Mouse (Mus musculus) heart, embryonic 15.5 days (tissue): ENCODE results near the gene Gm4763. TPM values are rescaled to one million over a fixed set of nuclear protein-coding genes. Genes with fewer than 3 reads are reported as not detected.
"Not testable (repeated sequence)": the region's sequence is repeated elsewhere in the genome, so short reads cannot be mapped to it uniquely, and the experiment has no call there.

Experiments used
- ATAC-seq: fragments of 200-750 bp; cut with Nextera tagmentation; replicated peaks from 2 replicates; pipeline ENCODE4 v1.8.0; 2017; ENCODE audit warnings: low read depth, moderate TSS enrichment; ENCODE audit not compliant: insufficient number of reproducible peaks, insufficient read depth, low FRiP score
- H3K27ac ChIP-seq: fragments of 300-500 bp; sonication (generic); 2 replicates; pipeline ENCODE4 v1.5.1; 2015; ENCODE audit warnings: mild to moderate bottlenecking, inconsistent platforms
- H3K27me3 ChIP-seq: fragments of 300-500 bp; sonication (generic); 2 replicates; pipeline ENCODE4 v1.6.1; 2015; ENCODE audit warnings: inconsistent platforms
- H3K36me3 ChIP-seq: fragments of 300-500 bp; sonication (generic); 2 replicates; pipeline ENCODE4 v1.6.1; 2015; ENCODE audit warnings: mild to moderate bottlenecking, inconsistent platforms
- H3K4me1 ChIP-seq: fragments of 300-500 bp; sonication (generic); replicated peaks from 2 replicates; pipeline ENCODE4 v1.6.1; 2015; ENCODE audit warnings: inconsistent platforms
- H3K4me2 ChIP-seq: fragments of 300-500 bp; sonication (generic); 2 replicates; pipeline ENCODE4 v1.6.1; 2015; ENCODE audit warnings: inconsistent platforms, mild to moderate bottlenecking, moderate library complexity
- H3K4me3 ChIP-seq: fragments of 300-500 bp; sonication (generic); 2 replicates; pipeline ENCODE4 v1.5.1; 2015; ENCODE audit warnings: mild to moderate bottlenecking, inconsistent platforms
- H3K9ac ChIP-seq: fragments of 300-500 bp; sonication (generic); 2 replicates; pipeline ENCODE4 v1.6.1; 2015; ENCODE audit warnings: mild to moderate bottlenecking, inconsistent platforms
- H3K9me3 ChIP-seq: fragments of 300-500 bp; sonication (generic); replicated peaks from 2 replicates; pipeline ENCODE4 v1.6.1; 2016; ENCODE audit warnings: inconsistent platforms
- WGBS: fragments of 180-500 bp; shearing (Covaris S2); methylation state at CpG from one replicate; pipeline ENCODE4 v1.1.7; 2015; ENCODE audit warnings: mixed read lengths; 5-methylcytosine and 5-hydroxymethylcytosine counted together
- polyA plus RNA-seq: library from polyadenylated mRNA; unstranded; fragments of >200 nt; fragmentation: Nextera tagmentation; extraction: Ambion mirVana; gene quantifications from 2 replicates; pipeline ENCODE4 v1.2.1, GENCODE M21; 2015

Gm4763 gene
- polyA plus RNA-seq = not detected in 2 replicates

- H3K4me1 ChIP-seq, H3K9me3 ChIP-seq, H3K4me2 ChIP-seq, ATAC-seq, H3K27ac ChIP-seq, H3K4me3 ChIP-seq, H3K27me3 ChIP-seq, H3K36me3 ChIP-seq, H3K9ac ChIP-seq: not testable (repeated sequence)
- 84% methylated on average over 11 of the region's 11 CpGs for WGBS
Observed at GRCm38 (mm10) chr7:24726808-24727207, at the start of gene Gm4763. Gene Gm4763 (minus strand): TSS chr7:24726908.

DNA sequence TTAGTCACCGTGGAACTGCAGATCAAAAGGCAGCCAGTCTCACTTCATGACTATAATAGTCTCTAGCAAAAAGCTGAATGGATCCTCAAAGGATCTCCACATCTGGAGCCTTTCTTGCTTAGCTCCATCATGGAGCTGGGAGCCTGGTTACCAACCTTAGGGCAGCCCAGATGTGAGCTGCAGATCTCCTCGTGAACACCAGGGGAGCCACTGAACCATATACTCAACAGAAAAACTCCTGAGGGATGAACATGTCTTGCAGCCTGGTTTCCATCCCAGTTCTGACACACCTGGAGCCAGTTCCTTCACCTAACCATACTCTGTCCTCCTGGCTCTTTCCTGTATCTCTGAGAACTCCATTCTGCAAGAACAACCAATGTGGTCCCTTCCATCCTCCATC, 49.4 kb upstream of the Gm4763 start:
- no peak overlapping the region for H3K27ac ChIP-seq
- H3K36me3 ChIP-seq = no peaks in the 10 kb centered on the region
- no peak overlapping the region for H3K9ac ChIP-seq
- H3K4me2 ChIP-seq = no peak overlapping the region
- H3K27me3 ChIP-seq = no peaks in the 10 kb centered on the region
- ATAC-seq = no peak
- H3K4me1 ChIP-seq = no peaks in the 10 kb centered on the region
- H3K9me3 ChIP-seq = no peaks in the 10 kb centered on the region
- no peak overlapping the region for H3K4me3 ChIP-seq
- 77% methylated on average over 2 of the region's 2 CpGs for WGBS

DNA sequence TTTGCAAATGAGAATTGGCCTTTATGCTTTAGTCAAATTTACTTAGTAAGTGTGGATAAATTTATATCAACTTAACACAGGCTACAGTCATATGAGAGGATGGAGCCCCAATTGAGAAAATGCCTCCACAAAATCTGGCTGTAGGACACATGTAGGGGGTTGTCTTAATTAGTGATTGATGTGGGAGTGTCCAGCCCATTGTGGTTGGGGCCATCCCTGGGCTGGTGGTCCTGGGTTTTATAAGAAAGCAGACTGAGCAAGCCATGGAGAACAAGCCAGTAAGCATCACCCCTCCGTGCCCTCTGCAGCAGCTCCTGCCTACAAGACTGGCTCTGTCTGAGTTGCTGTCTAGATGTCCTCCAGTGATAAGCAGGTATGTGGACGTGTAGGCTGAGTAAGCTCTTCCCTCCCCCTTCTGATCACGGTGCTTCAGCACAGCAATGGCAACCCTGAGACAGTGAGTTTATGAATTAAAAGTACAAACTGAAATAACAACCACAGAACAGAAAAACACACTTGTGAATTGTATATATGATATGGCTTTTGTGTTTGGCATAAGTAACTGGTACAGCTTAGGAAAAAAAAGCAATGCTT, 47.3 kb upstream of the Gm4763 start:
- Histone ChIP-seq H3K36me3 (no peaks in the 10 kb centered on the region), H3K4me2 (no peak overlapping the region), H3K4me1 (no peaks in the 10 kb centered on the region), H3K9me3 (no peaks in the 10 kb centered on the region), H3K4me3 (no peak overlapping the region), H3K9ac (no peak overlapping the region), H3K27ac (no peak overlapping the region), H3K27me3 (no peaks in the 10 kb centered on the region)
- no peak for ATAC-seq
- 37% methylated on average over 3 of the region's 3 CpGs for WGBS

GRCm38 (mm10) chr7:24771361-24771760, 44.7 kb upstream of the Gm4763 start:
- Histone ChIP-seq H3K9me3 (no peaks in the 10 kb centered on the region), H3K27ac (no peak overlapping the region), H3K4me3 (no peak overlapping the region), H3K4me1 (no peaks in the 10 kb centered on the region), H3K36me3 (no peaks in the 10 kb centered on the region), H3K27me3 (no peaks in the 10 kb centered on the region), H3K4me2 (no peak overlapping the region), H3K9ac (no peak overlapping the region)
- ATAC-seq = no peak

- H3K4me1 ChIP-seq = no peaks in the 10 kb centered on the region
- no peaks in the 10 kb centered on the region for H3K27me3 ChIP-seq
- ATAC-seq = no peak
- no peak overlapping the region for H3K27ac ChIP-seq
- no peak overlapping the region for H3K4me2 ChIP-seq
- H3K36me3 ChIP-seq = no peaks in the 10 kb centered on the region
- H3K4me3 ChIP-seq = no peak overlapping the region
- H3K9ac ChIP-seq = no peak overlapping the region
- WGBS = 87% methylated on average over 8 of the region's 8 CpGs
- H3K9me3 ChIP-seq = no peaks in the 10 kb centered on the region
Observed at GRCm38 (mm10) chr7:24762574-24762973, 35.9 kb upstream of the Gm4763 start.

DNA sequence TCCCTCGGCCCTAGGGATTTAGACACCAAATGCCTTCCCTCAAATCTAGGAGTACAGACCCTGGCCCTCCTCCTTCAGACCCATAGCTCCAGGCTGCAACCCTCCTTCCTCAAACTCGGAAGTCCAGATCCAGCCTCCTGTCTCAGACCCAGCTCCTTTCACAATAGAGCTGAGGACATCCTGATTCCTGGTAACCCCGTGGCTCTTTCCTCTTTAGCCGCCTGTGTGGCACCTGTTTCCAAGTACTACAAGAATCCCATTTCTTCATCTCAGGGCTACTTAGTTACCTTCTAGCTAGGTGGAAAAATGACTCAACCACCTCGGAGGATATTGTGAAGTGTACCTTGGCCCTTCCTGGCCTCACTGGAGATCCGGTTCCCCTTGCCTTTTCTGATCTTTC, 34.5 kb upstream of the Gm4763 start:
- Histone ChIP-seq H3K4me2 (no peak overlapping the region), H3K9ac (no peak overlapping the region), H3K4me3 (no peak overlapping the region), H3K36me3 (no peaks in the 10 kb centered on the region), H3K27ac (no peak overlapping the region), H3K27me3 (no peaks in the 10 kb centered on the region), H3K4me1 (no peaks in the 10 kb centered on the region), H3K9me3 (no peaks in the 10 kb centered on the region)
- 69% methylated on average over 6 of the region's 6 CpGs for WGBS
- no peak for ATAC-seq

- no peak for ATAC-seq
- WGBS = 73% methylated on average over 6 of the region's 6 CpGs
- no peaks in the 10 kb centered on the region for H3K36me3 ChIP-seq
- no peaks in the 10 kb centered on the region for H3K4me1 ChIP-seq
- no peaks in the 10 kb centered on the region for H3K9me3 ChIP-seq
- no peak within 1 kb of the TSS for H3K9ac ChIP-seq
- no peak within 1 kb of the TSS for H3K4me2 ChIP-seq
- no peak within 1 kb of the TSS for H3K4me3 ChIP-seq
- no peak within 1 kb of the TSS for H3K27ac ChIP-seq
- no peaks in the 10 kb centered on the region for H3K27me3 ChIP-seq
Observed at GRCm38 (mm10) chr7:24760211-24760610, 33.5 kb upstream of the Gm4763 start, which contains the start of gene Cd177. Gene Cd177 (minus strand): TSS chr7:24760311.

DNA sequence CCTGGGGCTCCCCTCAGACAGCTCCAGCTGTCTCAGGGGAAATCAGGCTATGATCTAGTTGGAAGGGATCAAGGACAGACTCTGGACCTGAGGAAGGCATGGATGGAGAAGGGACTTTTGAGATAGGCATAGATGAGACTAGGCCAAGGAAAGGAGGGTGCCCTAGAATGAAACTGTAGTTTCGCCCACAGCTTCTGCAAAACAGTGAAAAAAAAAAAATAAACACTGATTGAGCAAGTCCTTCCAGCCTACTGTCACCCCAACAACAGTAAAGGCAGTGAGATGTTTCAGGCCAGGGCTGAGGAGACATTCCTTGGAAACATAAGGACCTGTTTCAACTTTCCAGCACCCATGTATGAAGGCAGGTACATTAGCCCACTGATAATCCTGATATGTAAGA, 31.8 kb upstream of the Gm4763 start:
- Histone ChIP-seq H3K4me1 (no peaks in the 10 kb centered on the region), H3K9ac (no peak overlapping the region), H3K4me3 (no peak overlapping the region), H3K27ac (no peak overlapping the region), H3K4me2 (no peak overlapping the region), H3K27me3 (no peaks in the 10 kb centered on the region), H3K36me3 (no peaks in the 10 kb centered on the region), H3K9me3 (no peaks in the 10 kb centered on the region)
- WGBS = 69% methylated on average over 1 of the region's 1 CpGs
- ATAC-seq = no peak

- H3K27ac ChIP-seq = no peak overlapping the region
- no peaks in the 10 kb centered on the region for H3K9me3 ChIP-seq
- H3K4me2 ChIP-seq = no peak overlapping the region
- H3K27me3 ChIP-seq = peaks cover 7% of the 10 kb centered on the region; the same call in 1 of the 2 replicates
- H3K4me1 ChIP-seq = no peaks in the 10 kb centered on the region
- 48% methylated on average over 5 of the region's 5 CpGs for WGBS
- no peak overlapping the region for H3K9ac ChIP-seq
- H3K36me3 ChIP-seq = no peaks in the 10 kb centered on the region
- ATAC-seq = no peak
- H3K4me3 ChIP-seq = no peak overlapping the region
Observed at GRCm38 (mm10) chr7:24753476-24753875, 26.8 kb upstream of the Gm4763 start.

- no peaks in the 10 kb centered on the region for H3K36me3 ChIP-seq
- H3K4me3 ChIP-seq = no peak overlapping the region
- no peaks in the 10 kb centered on the region for H3K4me1 ChIP-seq
- no peaks in the 10 kb centered on the region for H3K9me3 ChIP-seq
- H3K27me3 ChIP-seq = peaks cover 7% of the 10 kb centered on the region; the same call in 1 of the 2 replicates
- H3K4me2 ChIP-seq = no peak overlapping the region
- no peak overlapping the region for H3K9ac ChIP-seq
- no peak overlapping the region for H3K27ac ChIP-seq
- WGBS = 89% methylated on average over 2 of the region's 2 CpGs
- no peak for ATAC-seq
Observed at GRCm38 (mm10) chr7:24751610-24752009, 24.9 kb upstream of the Gm4763 start.

GRCm38 (mm10) chr7:24750695-24751094, 24.0 kb upstream of the Gm4763 start:
- H3K9me3 ChIP-seq = no peaks in the 10 kb centered on the region
- 25% methylated on average over 4 of the region's 4 CpGs for WGBS
- H3K4me3 ChIP-seq = no peak overlapping the region
- no peak overlapping the region for H3K9ac ChIP-seq
- 0 out of 2 replicates have a peak, but pooled peaks have one; percentile 36 for ATAC-seq
- H3K36me3 ChIP-seq = no peaks in the 10 kb centered on the region
- no peak overlapping the region for H3K4me2 ChIP-seq
- H3K27me3 ChIP-seq = peaks cover 7% of the 10 kb centered on the region; the same call in 1 of the 2 replicates
- no peaks in the 10 kb centered on the region for H3K4me1 ChIP-seq
- H3K27ac ChIP-seq = no peak overlapping the region

- H3K9me3 ChIP-seq = no peaks in the 10 kb centered on the region
- no peak overlapping the region for H3K4me3 ChIP-seq
- WGBS = 17% methylated on average over 17 of the region's 17 CpGs
- ATAC-seq = no peak
- no peak overlapping the region for H3K4me2 ChIP-seq
- no peaks in the 10 kb centered on the region for H3K36me3 ChIP-seq
- no peaks in the 10 kb centered on the region for H3K4me1 ChIP-seq
- 0 out of 2 replicates have a peak, but pooled peaks cover 2% of the 10 kb centered on the region for H3K27me3 ChIP-seq
- H3K27ac ChIP-seq = no peak overlapping the region
- no peak overlapping the region for H3K9ac ChIP-seq
Observed at GRCm38 (mm10) chr7:24735970-24736670, 9.4 kb upstream of the Gm4763 start.
